Mouse (Mus musculus) gastrocnemius, adult 8-10 months (tissue): Measurements from ENCODE around the gene Map3k1. TPM values are rescaled to one million over a fixed set of nuclear protein-coding genes. Genes with fewer than 3 reads are reported as not detected.
"Not testable (repeated sequence)": the region's sequence is repeated elsewhere in the genome, so short reads cannot be mapped to it uniquely, and the experiment has no call there.

Experiments used
- DNase-seq, 2 experiments: peaks; one replicate each; pipeline ENCODE4 v3.0.0; 2022; ENCODE audit warnings: low spot score in 2 of 2
- total RNA-seq, 4 experiments: library from RNA; stranded (reverse); gene quantifications; 2 replicates each; pipeline ENCODE4 v1.2.4; 2022

Gene Map3k1
- total RNA-seq, 4 experiments from 2014 or later: 6.7 to 8.1 (median 7.2) TPM

GRCm38 (mm10) chr13:111744233-111745000 is 64.4 kb downstream of the Map3k1 start:
- no peak for DNase-seq

GRCm38 (mm10) chr13:111741991-111742615 is 66.7 kb downstream of the Map3k1 start:
- DNase-seq: no peak

- no peak for DNase-seq
Measured at GRCm38 (mm10) chr13:111741204-111741990, 67.4 kb downstream of the Map3k1 start.

- DNase-seq: no peak
Measured at GRCm38 (mm10) chr13:111726898-111727297, 81.9 kb downstream of the Map3k1 start.

GRCm38 (mm10) chr13:111725165-111726077 is 83.4 kb downstream of the Map3k1 start:
- peak; percentile 97 for DNase-seq

GRCm38 (mm10) chr13:111724811-111725164 is 84.0 kb downstream of the Map3k1 start:
- no peak for DNase-seq

GRCm38 (mm10) chr13:111719726-111720125 is 89.1 kb downstream of the Map3k1 start:
- no peak for DNase-seq

- DNase-seq: no peak
Measured at GRCm38 (mm10) chr13:111710531-111710930, 98.3 kb downstream of the Map3k1 start.

- DNase-seq: not testable (repeated sequence)
Measured at GRCm38 (mm10) chr13:111703952-111704351, 104.8 kb downstream of the Map3k1 start.

GRCm38 (mm10) chr13:111703396-111703795 is 105.4 kb downstream of the Map3k1 start:
- DNase-seq: no peak

Other genes starting within 250 kb of the Map3k1 start
- gene Gm10198, start 216.2 kb downstream of the Map3k1 start, total RNA-seq: not detected
- 10 to 100 TPM in 1 of 4 experiments, 1 to 10 TPM in 3; 6.9 to 10.2 (median 9.1) TPM for gene Mier3, start 128.0 kb downstream of the Map3k1 start, total RNA-seq